Mouse (Mus musculus): ENCODE data around the gene Gpsm1. TPM values are rescaled to one million over a fixed set of nuclear protein-coding genes. Genes with fewer than 3 reads are reported as not detected.

Gene Gpsm1
- polyA plus RNA-seq, 1 experiment, result 20.5 TPM

DNA sequence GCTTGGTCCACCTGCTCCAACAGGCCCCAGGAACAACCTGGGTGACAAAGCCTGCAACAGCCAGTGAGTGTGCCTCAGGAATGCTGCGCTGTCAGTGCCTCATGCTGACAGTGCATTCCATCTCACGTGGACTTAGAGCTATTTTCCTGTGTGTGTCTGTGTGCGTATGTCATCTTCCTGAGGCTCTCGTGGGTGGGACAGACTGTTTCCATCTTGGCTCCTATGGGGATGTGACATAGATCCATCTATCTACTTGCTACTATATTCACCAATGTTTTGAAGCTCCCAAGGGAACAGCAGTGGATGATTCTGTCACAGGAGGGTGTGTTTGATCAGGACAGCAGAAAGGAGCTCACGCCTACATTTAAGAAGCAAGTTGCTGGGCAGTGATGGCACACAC, 3.4 kb upstream of the Gpsm1 start:
- peaks cover 16% of the 10 kb centered on the region for H3K4me1 ChIP-seq (ENCODE audit: control insufficient read depth, insufficient read depth, low read length)
- no peaks in the 10 kb centered on the region for H3K27me3 ChIP-seq (ENCODE audit: control insufficient read depth, insufficient read depth, low read length)

DNA sequence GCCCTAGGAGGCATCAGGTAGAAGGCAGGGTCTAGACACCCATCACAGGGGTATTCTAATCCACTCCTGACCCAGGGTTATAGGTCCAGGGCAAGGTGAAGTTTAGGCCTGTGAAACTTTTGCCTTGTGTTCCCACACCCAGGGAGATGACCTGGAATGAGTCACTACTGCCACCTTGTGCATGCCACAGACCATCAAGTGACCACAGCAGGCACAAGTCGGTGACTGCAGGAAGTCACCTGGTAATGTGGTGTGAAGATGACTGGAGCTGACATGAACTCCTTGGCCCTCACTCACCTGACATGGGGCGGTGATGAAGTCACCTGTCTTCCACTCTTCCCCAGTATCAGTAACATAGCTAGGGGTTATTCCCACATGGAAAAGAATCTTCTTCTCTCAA, 2.5 kb upstream of the Gpsm1 start:
- TF ChIP-seq POLR2A (IDR thresholded peaks at IDR 0.05; ENCODE audit: control insufficient read depth, low read depth, low read length) (no peak), CTCF (IDR thresholded peaks at IDR 0.05; ENCODE audit: control insufficient read depth, insufficient read depth, insufficient replicate concordance, low read depth, low read length) (peak; percentile 34; the same call in 1 of the 2 replicates)
- Histone ChIP-seq H3K4me1 (ENCODE audit: control insufficient read depth, insufficient read depth, low read length) (peaks cover 16% of the 10 kb centered on the region), H3K27ac (ENCODE audit: control insufficient read depth, insufficient read depth, low read depth, low read length) (no peak overlapping the region), H3K36me3 (ENCODE audit: control insufficient read depth, insufficient read depth, low read length) (no peaks in the 10 kb centered on the region), H3K4me3 (ENCODE audit: control insufficient read depth, low read depth, low read length) (no peak overlapping the region), H3K27me3 (ENCODE audit: control insufficient read depth, insufficient read depth, low read length) (no peaks in the 10 kb centered on the region)

More for the DNA sequence above, 3.4 kb upstream of the Gpsm1 start:
- Histone ChIP-seq H3K4me3 (ENCODE audit: control insufficient read depth, low read depth, low read length) (no peak overlapping the region), H3K36me3 (ENCODE audit: control insufficient read depth, insufficient read depth, low read length) (no peaks in the 10 kb centered on the region), H3K27ac (ENCODE audit: control insufficient read depth, insufficient read depth, low read depth, low read length) (no peak overlapping the region)
- TF ChIP-seq POLR2A (IDR thresholded peaks at IDR 0.05; ENCODE audit: control insufficient read depth, low read depth, low read length) (no peak), CTCF (IDR thresholded peaks at IDR 0.05; ENCODE audit: control insufficient read depth, insufficient read depth, insufficient replicate concordance, low read depth, low read length) (no peak)

DNA sequence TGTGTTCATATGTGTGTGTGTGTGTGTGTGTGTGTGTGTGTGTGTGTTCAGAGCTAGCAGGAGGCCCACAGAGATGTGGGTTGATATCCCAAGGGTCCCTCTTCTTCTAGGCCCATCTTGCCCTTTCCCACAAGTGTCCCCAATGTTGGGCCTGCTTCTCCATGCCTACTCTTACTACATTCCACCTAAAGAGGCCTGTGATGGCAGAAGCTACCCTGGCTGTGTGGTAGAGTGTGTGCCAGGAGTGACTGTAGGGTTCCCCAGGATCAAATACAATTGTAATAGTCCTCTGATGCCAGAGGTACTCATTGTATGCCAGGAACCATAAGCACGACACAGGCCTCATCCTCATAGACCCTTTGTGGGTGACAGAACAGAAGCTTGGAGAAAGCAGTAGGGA, 1.9 kb upstream of the Gpsm1 start:
- H3K27ac ChIP-seq (ENCODE audit: control insufficient read depth, insufficient read depth, low read depth, low read length), result peak overlapping the region; percentile 40
- peaks cover 16% of the 10 kb centered on the region for H3K4me1 ChIP-seq (ENCODE audit: control insufficient read depth, insufficient read depth, low read length)
- TF ChIP-seq CTCF (IDR thresholded peaks at IDR 0.05; ENCODE audit: control insufficient read depth, insufficient read depth, insufficient replicate concordance, low read depth, low read length) (no peak), POLR2A (IDR thresholded peaks at IDR 0.05; ENCODE audit: control insufficient read depth, low read depth, low read length) (no peak)
- no peaks in the 10 kb centered on the region for H3K36me3 ChIP-seq (ENCODE audit: control insufficient read depth, insufficient read depth, low read length)
- H3K27me3 ChIP-seq (ENCODE audit: control insufficient read depth, insufficient read depth, low read length), result no peaks in the 10 kb centered on the region
- H3K4me3 ChIP-seq (ENCODE audit: control insufficient read depth, low read depth, low read length), result no peak overlapping the region

DNA sequence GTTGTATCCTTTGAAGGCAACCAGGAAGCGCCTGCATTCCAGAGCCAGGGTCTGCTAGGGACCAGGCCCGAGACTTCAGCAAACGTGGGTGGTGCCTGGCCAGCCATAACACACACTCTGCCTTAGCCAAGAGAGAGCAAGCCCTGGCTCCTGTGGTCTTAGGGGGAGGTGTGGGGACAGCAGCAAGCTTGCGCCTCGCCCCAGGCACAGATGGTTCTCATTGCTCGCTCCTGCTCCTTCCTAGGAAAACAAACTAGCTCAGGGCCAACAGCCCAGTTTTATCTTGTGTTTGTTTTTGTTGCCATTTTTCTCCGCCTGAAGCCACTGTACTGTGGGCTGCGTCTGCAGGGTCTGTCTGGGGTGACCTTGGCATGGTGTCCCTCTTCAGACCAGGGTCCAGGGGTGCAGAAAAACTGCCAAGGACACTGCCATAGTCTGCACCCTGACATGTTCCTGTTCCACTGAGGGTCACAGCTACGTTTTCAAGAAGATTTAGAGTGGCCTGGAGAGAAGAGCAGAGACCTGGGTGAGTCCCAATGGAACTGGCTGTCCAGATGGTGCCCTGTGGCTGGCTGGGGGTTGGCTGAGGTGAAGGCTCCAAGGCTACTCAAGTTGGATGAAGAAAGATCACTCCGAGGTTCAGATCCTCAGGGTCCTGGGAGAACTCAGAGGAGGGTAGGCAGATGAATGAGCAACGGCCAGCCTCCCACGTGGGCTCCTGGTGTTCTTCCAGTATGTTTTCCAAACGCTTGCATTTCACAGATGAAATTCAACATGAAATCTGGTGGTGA, 839 bp upstream of the Gpsm1 start:
- H3K36me3 ChIP-seq (ENCODE audit: control insufficient read depth, insufficient read depth, low read length), result no peaks in the 10 kb centered on the region
- TF ChIP-seq POLR2A (IDR thresholded peaks at IDR 0.05; ENCODE audit: control insufficient read depth, low read depth, low read length) (peak; percentile 46; the same call in 1 of the 2 replicates), CTCF (IDR thresholded peaks at IDR 0.05; ENCODE audit: control insufficient read depth, insufficient read depth, insufficient replicate concordance, low read depth, low read length) (no peak)
- H3K4me1 ChIP-seq (ENCODE audit: control insufficient read depth, insufficient read depth, low read length), result peaks cover 16% of the 10 kb centered on the region
- H3K27ac ChIP-seq (ENCODE audit: control insufficient read depth, insufficient read depth, low read depth, low read length), result peak overlapping the region; percentile 93
- peak overlapping the region; percentile 84 for H3K4me3 ChIP-seq (ENCODE audit: control insufficient read depth, low read depth, low read length)
- H3K27me3 ChIP-seq (ENCODE audit: control insufficient read depth, insufficient read depth, low read length), result no peaks in the 10 kb centered on the region

DNA sequence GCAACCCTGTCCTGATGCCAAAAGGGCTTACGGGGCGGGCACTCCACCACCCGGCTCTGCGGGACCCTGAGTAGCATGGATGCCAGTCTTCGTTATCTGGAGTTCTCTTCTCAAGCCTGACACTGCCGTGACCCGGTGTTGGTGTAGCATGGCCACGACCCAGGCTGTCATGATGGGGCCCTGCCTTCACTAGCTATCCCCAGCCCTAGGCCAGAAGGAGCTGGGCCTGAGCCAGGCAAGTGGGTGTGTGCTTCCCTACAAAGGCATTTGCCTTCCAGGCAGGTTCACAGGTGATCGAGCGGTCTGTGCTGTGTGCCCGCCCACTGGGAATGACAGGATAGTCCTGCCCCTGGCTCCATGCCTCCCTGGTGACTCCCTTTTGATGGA, 603 bp downstream of the Gpsm1 start:
- H3K4me3 ChIP-seq (ENCODE audit: control insufficient read depth, low read depth, low read length), result peak overlapping the region; percentile 84
- no peaks in the 10 kb centered on the region for H3K27me3 ChIP-seq (ENCODE audit: control insufficient read depth, insufficient read depth, low read length)
- H3K27ac ChIP-seq (ENCODE audit: control insufficient read depth, insufficient read depth, low read depth, low read length), result peak overlapping the region; percentile 73
- peaks cover 19% of the 10 kb centered on the region for H3K4me1 ChIP-seq (ENCODE audit: control insufficient read depth, insufficient read depth, low read length)
- H3K36me3 ChIP-seq (ENCODE audit: control insufficient read depth, insufficient read depth, low read length), result no peaks in the 10 kb centered on the region
- TF ChIP-seq CTCF (IDR thresholded peaks at IDR 0.05; ENCODE audit: control insufficient read depth, insufficient read depth, insufficient replicate concordance, low read depth, low read length) (no peak), POLR2A (IDR thresholded peaks at IDR 0.05; ENCODE audit: control insufficient read depth, low read depth, low read length) (no peak)

DNA sequence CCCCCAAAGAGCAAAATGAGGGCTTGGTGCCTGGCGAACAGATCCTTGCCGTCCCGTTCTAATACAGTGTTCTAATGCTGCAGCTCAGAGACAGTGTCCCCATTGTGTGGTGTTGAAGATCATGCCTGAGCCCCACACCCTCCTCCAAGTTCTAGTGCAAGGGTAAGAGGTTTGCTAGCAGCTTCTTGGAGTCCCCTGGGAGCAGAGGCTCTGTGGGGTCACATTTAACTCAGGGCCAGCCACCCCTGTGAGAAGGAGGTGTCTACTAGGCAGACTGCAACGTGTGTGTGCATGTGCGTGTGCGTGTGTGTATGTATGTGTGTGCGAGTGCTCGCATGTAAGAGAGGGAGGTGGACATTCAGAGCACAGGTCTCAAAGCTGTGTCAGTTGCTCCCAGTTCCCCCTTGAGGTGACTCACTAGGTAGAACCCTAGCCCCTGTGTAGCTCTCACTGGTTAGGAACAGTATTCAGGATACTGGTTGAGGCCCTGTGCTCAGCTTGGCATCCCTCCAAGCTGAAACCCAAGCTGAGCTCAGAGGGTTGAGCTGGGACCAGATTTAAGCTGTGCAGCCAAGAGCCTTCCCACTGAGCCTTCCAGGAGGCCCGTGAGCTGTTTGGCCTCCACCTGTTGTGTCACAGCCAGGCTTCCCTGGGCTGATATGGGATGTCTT, 1.4 kb downstream of the Gpsm1 start:
- Histone ChIP-seq H3K27me3 (ENCODE audit: control insufficient read depth, insufficient read depth, low read length) (no peaks in the 10 kb centered on the region), H3K36me3 (ENCODE audit: control insufficient read depth, insufficient read depth, low read length) (no peaks in the 10 kb centered on the region), H3K27ac (ENCODE audit: control insufficient read depth, insufficient read depth, low read depth, low read length) (no peak overlapping the region), H3K4me3 (ENCODE audit: control insufficient read depth, low read depth, low read length) (peak overlapping the region; percentile 84), H3K4me1 (ENCODE audit: control insufficient read depth, insufficient read depth, low read length) (peaks cover 19% of the 10 kb centered on the region)
- TF ChIP-seq CTCF (IDR thresholded peaks at IDR 0.05; ENCODE audit: control insufficient read depth, insufficient read depth, insufficient replicate concordance, low read depth, low read length), result no peak
- TF ChIP-seq POLR2A (IDR thresholded peaks at IDR 0.05; ENCODE audit: control insufficient read depth, low read depth, low read length), result no peak

DNA sequence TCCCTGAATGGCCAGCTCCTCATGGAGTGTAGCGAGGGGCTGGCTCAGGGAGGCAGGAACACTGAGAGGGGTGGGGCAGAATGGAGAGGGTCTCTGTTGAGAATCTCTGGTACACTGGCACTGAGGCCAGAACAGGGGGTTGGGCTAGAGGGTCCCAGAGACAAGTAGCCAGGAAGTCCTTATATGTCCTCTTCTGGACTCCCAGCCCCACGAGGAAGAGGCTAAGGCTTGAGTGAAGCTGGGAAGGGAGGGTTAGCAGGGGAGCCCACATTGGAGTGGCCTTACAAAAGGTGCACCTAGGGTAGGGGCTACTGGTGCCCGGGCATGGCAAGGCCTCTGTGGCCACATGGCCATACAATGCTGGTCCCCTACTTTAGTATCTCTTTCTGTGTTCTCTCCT, 2.1 kb downstream of the Gpsm1 start:
- Histone ChIP-seq H3K27me3 (ENCODE audit: control insufficient read depth, insufficient read depth, low read length) (no peaks in the 10 kb centered on the region), H3K36me3 (ENCODE audit: control insufficient read depth, insufficient read depth, low read length) (no peaks in the 10 kb centered on the region), H3K27ac (ENCODE audit: control insufficient read depth, insufficient read depth, low read depth, low read length) (no peak overlapping the region), H3K4me1 (ENCODE audit: control insufficient read depth, insufficient read depth, low read length) (peaks cover 19% of the 10 kb centered on the region), H3K4me3 (ENCODE audit: control insufficient read depth, low read depth, low read length) (no peak overlapping the region)
- TF ChIP-seq CTCF (IDR thresholded peaks at IDR 0.05; ENCODE audit: control insufficient read depth, insufficient read depth, insufficient replicate concordance, low read depth, low read length), result no peak
- no peak for TF ChIP-seq POLR2A (IDR thresholded peaks at IDR 0.05; ENCODE audit: control insufficient read depth, low read depth, low read length)

All from testis, adult 2 months (tissue).